Mouse (Mus musculus) neural tube, embryonic 14.5 days (tissue): Measurements from ENCODE around the gene Disc1. TPM values are rescaled to one million over a fixed set of nuclear protein-coding genes. Genes with fewer than 3 reads are reported as not detected.

ENCODE experiments used
- ATAC-seq: fragments of 200-750 bp; cut with Nextera tagmentation; 2 replicates; pipeline ENCODE4 v1.8.0; 2017; ENCODE audit warnings: low read depth, mild to moderate bottlenecking, moderate TSS enrichment, moderate library complexity
- H3K27ac ChIP-seq: fragments of 300-500 bp; sonication (generic); 2 replicates; pipeline ENCODE4 v1.5.1; 2014; ENCODE audit warnings: low read depth, mild to moderate bottlenecking, control low read depth, low read length, moderate library complexity, mixed read lengths
- H3K27me3 ChIP-seq: fragments of 300-500 bp; sonication (generic); 2 replicates; pipeline ENCODE4 v1.6.1; 2014; ENCODE audit warnings: low read length; ENCODE audit not compliant: control insufficient read depth, insufficient read depth
- H3K36me3 ChIP-seq: fragments of 300-500 bp; sonication (generic); 2 replicates; pipeline ENCODE4 v1.6.1; 2014; ENCODE audit warnings: low read length, mixed read lengths; ENCODE audit not compliant: control insufficient read depth, insufficient read depth
- H3K4me1 ChIP-seq: fragments of 300-500 bp; sonication (generic); 2 replicates; pipeline ENCODE4 v1.6.1; 2014; ENCODE audit warnings: low read length; ENCODE audit not compliant: control insufficient read depth, insufficient read depth
- H3K4me2 ChIP-seq: fragments of 300-500 bp; sonication (generic); 2 replicates; pipeline ENCODE4 v1.6.1; 2014; ENCODE audit warnings: mild to moderate bottlenecking, low read depth, low read length, control low read depth
- H3K4me3 ChIP-seq: fragments of 300-500 bp; sonication (generic); 2 replicates; pipeline ENCODE4 v1.5.1; 2014; ENCODE audit warnings: low read depth, low read length, control low read depth, mixed read lengths
- H3K9ac ChIP-seq: fragments of 300-500 bp; sonication (generic); replicated peaks from 2 replicates; pipeline ENCODE4 v1.6.1; 2014; ENCODE audit warnings: low read depth, mild to moderate bottlenecking, control low read depth, low read length, mixed read lengths
- H3K9me3 ChIP-seq: fragments of 300-500 bp; sonication (generic); 2 replicates; pipeline ENCODE4 v1.6.1; 2016; ENCODE audit warnings: low read length; ENCODE audit not compliant: control insufficient read depth
- WGBS: fragments of 180-500 bp; shearing (Covaris S2); extraction: QIAGEN DNeasy Blood & Tissue Kit; methylation state at CpG from one replicate; pipeline ENCODE4 v1.1.7; 2014; 5-methylcytosine and 5-hydroxymethylcytosine counted together
- polyA plus RNA-seq: library from polyadenylated mRNA; unstranded; fragments of >200 nt; fragmentation: Nextera tagmentation; extraction: Ambion mirVana; gene quantifications from 2 replicates; pipeline ENCODE4 v1.2.1, GENCODE M21; 2014

Gene Disc1
- polyA plus RNA-seq, 1 experiment from 2014 or later: 1.0 TPM

GRCm38 (mm10) chr8:125163491-125163890 lies 109.5 kb downstream of the Disc1 start:
- no peaks in the 10 kb centered on the region for H3K4me1 ChIP-seq
- 0 out of 2 replicates have a peak, but pooled peaks cover 2% of the 10 kb centered on the region for H3K27me3 ChIP-seq
- H3K4me3 ChIP-seq: no peak overlapping the region
- no peaks in the 10 kb centered on the region for H3K9me3 ChIP-seq
- no peak overlapping the region for H3K27ac ChIP-seq
- no peaks in the 10 kb centered on the region for H3K36me3 ChIP-seq
- WGBS: 81% methylated on average over 10 of the region's 10 CpGs
- H3K9ac ChIP-seq: no peak overlapping the region
- ATAC-seq: no peak
- H3K4me2 ChIP-seq: no peak overlapping the region

- Histone ChIP-seq H3K9ac (no peak overlapping the region), H3K27ac (no peak overlapping the region), H3K4me3 (no peak overlapping the region), H3K4me2 (no peak overlapping the region), H3K36me3 (no peaks in the 10 kb centered on the region), H3K9me3 (no peaks in the 10 kb centered on the region), H3K27me3 (0 out of 2 replicates have a peak, but pooled peaks cover 2% of the 10 kb centered on the region), H3K4me1 (no peaks in the 10 kb centered on the region)
- WGBS: 93% methylated on average over 6 of the region's 6 CpGs
- no peak for ATAC-seq
Observed at GRCm38 (mm10) chr8:125163906-125164305, 109.9 kb downstream of the Disc1 start.

- WGBS: 68% methylated on average over 10 of the region's 11 CpGs
- H3K9ac ChIP-seq: no peak overlapping the region
- H3K4me2 ChIP-seq: no peak overlapping the region
- no peaks in the 10 kb centered on the region for H3K9me3 ChIP-seq
- H3K4me3 ChIP-seq: no peak overlapping the region
- no peaks in the 10 kb centered on the region for H3K27me3 ChIP-seq
- ATAC-seq: no peak
- no peaks in the 10 kb centered on the region for H3K4me1 ChIP-seq
- H3K36me3 ChIP-seq: no peaks in the 10 kb centered on the region
- H3K27ac ChIP-seq: no peak overlapping the region
Observed at GRCm38 (mm10) chr8:125165505-125166446, 111.8 kb downstream of the Disc1 start.

- H3K4me3 ChIP-seq: no peak overlapping the region
- no peaks in the 10 kb centered on the region for H3K36me3 ChIP-seq
- no peak overlapping the region for H3K4me2 ChIP-seq
- no peaks in the 10 kb centered on the region for H3K9me3 ChIP-seq
- no peak for ATAC-seq
- WGBS: 67% methylated on average over 6 of the region's 6 CpGs
- no peak overlapping the region for H3K9ac ChIP-seq
- H3K4me1 ChIP-seq: no peaks in the 10 kb centered on the region
- H3K27me3 ChIP-seq: no peaks in the 10 kb centered on the region
- no peak overlapping the region for H3K27ac ChIP-seq
Observed at GRCm38 (mm10) chr8:125166545-125166944, 112.5 kb downstream of the Disc1 start.

- Histone ChIP-seq H3K27ac (no peak overlapping the region), H3K9me3 (no peaks in the 10 kb centered on the region), H3K4me1 (no peaks in the 10 kb centered on the region), H3K4me3 (no peak overlapping the region), H3K27me3 (no peaks in the 10 kb centered on the region), H3K36me3 (no peaks in the 10 kb centered on the region), H3K4me2 (no peak overlapping the region), H3K9ac (no peak overlapping the region)
- 33% methylated on average over 9 of the region's 9 CpGs for WGBS
- no peak for ATAC-seq
Observed at GRCm38 (mm10) chr8:125166988-125167387, 113.0 kb downstream of the Disc1 start.

GRCm38 (mm10) chr8:125169628-125170027 lies 115.6 kb downstream of the Disc1 start:
- H3K27me3 ChIP-seq: no peaks in the 10 kb centered on the region
- ATAC-seq: no peak
- no peaks in the 10 kb centered on the region for H3K36me3 ChIP-seq
- H3K27ac ChIP-seq: no peak overlapping the region
- 0 out of 2 replicates have a peak, but pooled peaks cover 3% of the 10 kb centered on the region for H3K4me1 ChIP-seq
- no peak overlapping the region for H3K4me3 ChIP-seq
- H3K4me2 ChIP-seq: no peak overlapping the region
- 41% methylated on average over 3 of the region's 3 CpGs for WGBS
- H3K9ac ChIP-seq: no peak overlapping the region
- H3K9me3 ChIP-seq: no peaks in the 10 kb centered on the region

- WGBS: 88% methylated on average over 2 of the region's 2 CpGs
- ATAC-seq: no peak
- H3K27me3 ChIP-seq: no peaks in the 10 kb centered on the region
- 0 out of 2 replicates have a peak, but pooled peaks cover 3% of the 10 kb centered on the region for H3K4me1 ChIP-seq
- no peak overlapping the region for H3K4me2 ChIP-seq
- no peak overlapping the region for H3K9ac ChIP-seq
- H3K9me3 ChIP-seq: no peaks in the 10 kb centered on the region
- no peak overlapping the region for H3K4me3 ChIP-seq
- H3K36me3 ChIP-seq: no peaks in the 10 kb centered on the region
- H3K27ac ChIP-seq: no peak overlapping the region
Observed at GRCm38 (mm10) chr8:125171531-125171930, 117.5 kb downstream of the Disc1 start.

GRCm38 (mm10) chr8:125174237-125174636 lies 120.2 kb downstream of the Disc1 start:
- WGBS: 62% methylated on average over 7 of the region's 7 CpGs
- no peak overlapping the region for H3K9ac ChIP-seq
- no peak overlapping the region for H3K4me2 ChIP-seq
- no peak for ATAC-seq
- H3K4me3 ChIP-seq: no peak overlapping the region
- no peak overlapping the region for H3K27ac ChIP-seq
- H3K36me3 ChIP-seq: no peaks in the 10 kb centered on the region
- H3K4me1 ChIP-seq: 0 out of 2 replicates have a peak, but pooled peaks cover 3% of the 10 kb centered on the region
- H3K9me3 ChIP-seq: no peaks in the 10 kb centered on the region
- H3K27me3 ChIP-seq: no peaks in the 10 kb centered on the region

- 67% methylated on average over 4 of the region's 4 CpGs for WGBS
- H3K4me3 ChIP-seq: no peak overlapping the region
- H3K9me3 ChIP-seq: no peaks in the 10 kb centered on the region
- no peaks in the 10 kb centered on the region for H3K36me3 ChIP-seq
- H3K27ac ChIP-seq: no peak overlapping the region
- no peak for ATAC-seq
- no peak overlapping the region for H3K4me2 ChIP-seq
- no peaks in the 10 kb centered on the region for H3K27me3 ChIP-seq
- H3K4me1 ChIP-seq: 0 out of 2 replicates have a peak, but pooled peaks cover 3% of the 10 kb centered on the region
- no peak overlapping the region for H3K9ac ChIP-seq
Observed at GRCm38 (mm10) chr8:125174851-125175250, 120.9 kb downstream of the Disc1 start.
